Mouse (Mus musculus) right cerebral cortex, adult 2 months (tissue): ENCODE data around the gene Cep112.

Experiments used
- DNase-seq, 2 experiments: peaks; one replicate each; pipeline ENCODE4 v3.0.0; 2021 to 2022; ENCODE audit warnings: low spot score in 2 of 2

The Cep112 gene

GRCm38 (mm10) chr11:108424889-108425591 is at the start of gene Cep112:
Gene Cep112, plus strand, starts transcription at chr11:108425192.
- peak; percentile 95 to 96 for DNase-seq

GRCm38 (mm10) chr11:108376815-108377214 is 48.2 kb upstream of the Cep112 start:
- DNase-seq, result no peak

GRCm38 (mm10) chr11:108377680-108378362 is 47.2 kb upstream of the Cep112 start:
- peak; percentile 91 to 93 for DNase-seq

GRCm38 (mm10) chr11:108378363-108378751 is 46.6 kb upstream of the Cep112 start:
- no peak for DNase-seq

GRCm38 (mm10) chr11:108382664-108383063 is 42.3 kb upstream of the Cep112 start:
- no peak for DNase-seq

- no peak for DNase-seq
These were observed 39.9 kb upstream of the Cep112 start for GRCm38 (mm10) chr11:108384920-108385665.

- no peak for DNase-seq
These were observed 39.3 kb upstream of the Cep112 start for GRCm38 (mm10) chr11:108385666-108386024.

GRCm38 (mm10) chr11:108395061-108395460 is 29.9 kb upstream of the Cep112 start:
- DNase-seq, result no peak

GRCm38 (mm10) chr11:108396076-108396829 is 28.7 kb upstream of the Cep112 start:
- DNase-seq, result no peak

- DNase-seq, result peak; percentile 32 to 55
These were observed 14.9 kb upstream of the Cep112 start for GRCm38 (mm10) chr11:108409876-108410644.

- DNase-seq, result no peak
These were observed 8.6 kb upstream of the Cep112 start for GRCm38 (mm10) chr11:108416360-108416759.

GRCm38 (mm10) chr11:108418540-108418939 is 6.5 kb upstream of the Cep112 start:
- peak in 1 of 2 experiments; percentile 29 for DNase-seq

GRCm38 (mm10) chr11:108419242-108419641 is 5.8 kb upstream of the Cep112 start:
- no peak for DNase-seq

GRCm38 (mm10) chr11:108420751-108421150 is 4.2 kb upstream of the Cep112 start:
- no peak for DNase-seq

- no peak for DNase-seq
These were observed 1.8 kb upstream of the Cep112 start for GRCm38 (mm10) chr11:108423221-108423620.

- DNase-seq, result peak in 1 of 2 experiments; percentile 17
These were observed 881 bp upstream of the Cep112 start for GRCm38 (mm10) chr11:108424111-108424510.

- no peak for DNase-seq
These were observed 565 bp downstream of the Cep112 start for GRCm38 (mm10) chr11:108425592-108425921.

GRCm38 (mm10) chr11:108426086-108426485 is 1.1 kb downstream of the Cep112 start:
- DNase-seq, result no peak

GRCm38 (mm10) chr11:108427191-108427590 is 2.2 kb downstream of the Cep112 start:
- no peak for DNase-seq

- DNase-seq, result no peak
These were observed 4.1 kb downstream of the Cep112 start for GRCm38 (mm10) chr11:108429076-108429475.

GRCm38 (mm10) chr11:108443893-108444563 is 19.0 kb downstream of the Cep112 start:
- DNase-seq, result no peak
